Mouse (Mus musculus): ENCODE measurements at regions not wholly inside any gene's neighbourhood (a gene's known extent, or its start where the extent isn't known, plus 50 kb on each side); places are given as distances from the start of the nearest gene placed in this dataset.

- 65% methylated on average over 5 of the region's 5 CpGs for WGBS
- Histone ChIP-seq H3K4me1 (0 out of 2 replicates have a peak, but pooled peaks cover 4% of the 10 kb centered on the region), H3K36me3 (no peaks in the 10 kb centered on the region), H3K9me3 (no peaks in the 10 kb centered on the region), H3K27me3 (peaks cover 5% of the 10 kb centered on the region), H3K27ac (replicated peaks) (no peak overlapping the region), H3K9ac (replicated peaks) (no peak overlapping the region), H3K4me3 (no peak overlapping the region), H3K4me2 (replicated peaks) (no peak overlapping the region)
- no peak for ATAC-seq (ENCODE audit: low FRiP score, low read depth)
Observed at GRCm38 (mm10) chr9:24955641-24956040, 133.6 kb upstream of the Gm10181 start.

- H3K4me1 ChIP-seq = 0 out of 2 replicates have a peak, but pooled peaks cover 4% of the 10 kb centered on the region
- H3K4me2 ChIP-seq (replicated peaks) = no peak overlapping the region
- H3K9me3 ChIP-seq = no peaks in the 10 kb centered on the region
- WGBS = 30% methylated on average over 7 of the region's 7 CpGs
- no peak overlapping the region for H3K27ac ChIP-seq (replicated peaks)
- no peak overlapping the region for H3K4me3 ChIP-seq
- H3K9ac ChIP-seq (replicated peaks) = no peak overlapping the region
- no peak for ATAC-seq (ENCODE audit: low FRiP score, low read depth)
- peaks cover 5% of the 10 kb centered on the region for H3K27me3 ChIP-seq
- no peaks in the 10 kb centered on the region for H3K36me3 ChIP-seq
Observed at GRCm38 (mm10) chr9:24956566-24956965, 132.7 kb upstream of the Gm10181 start.

- no peak overlapping the region for H3K4me3 ChIP-seq
- H3K9ac ChIP-seq (replicated peaks) = no peak overlapping the region
- no peaks in the 10 kb centered on the region for H3K4me1 ChIP-seq
- H3K36me3 ChIP-seq = no peaks in the 10 kb centered on the region
- H3K9me3 ChIP-seq = no peaks in the 10 kb centered on the region
- no peak for ATAC-seq (ENCODE audit: low FRiP score, low read depth)
- H3K27ac ChIP-seq (replicated peaks) = no peak overlapping the region
- H3K4me2 ChIP-seq (replicated peaks) = no peak overlapping the region
- H3K27me3 ChIP-seq = no peaks in the 10 kb centered on the region
- 77% methylated on average over 1 of the region's 1 CpGs for WGBS
Observed at GRCm38 (mm10) chr9:24963290-24963689, 125.9 kb upstream of the Gm10181 start.

- Histone ChIP-seq H3K27me3 (no peaks in the 10 kb centered on the region), H3K4me2 (replicated peaks) (no peak overlapping the region), H3K36me3 (no peaks in the 10 kb centered on the region), H3K9me3 (no peaks in the 10 kb centered on the region), H3K27ac (replicated peaks) (no peak overlapping the region), H3K4me1 (no peaks in the 10 kb centered on the region), H3K9ac (replicated peaks) (no peak overlapping the region), H3K4me3 (no peak overlapping the region)
- no peak for ATAC-seq (ENCODE audit: low FRiP score, low read depth)
- WGBS = 77% methylated on average over 10 of the region's 10 CpGs
Observed at GRCm38 (mm10) chr9:24967571-24967970, 121.7 kb upstream of the Gm10181 start.

GRCm38 (mm10) chr9:24974021-24974741 lies 115.0 kb upstream of the Gm10181 start:
- H3K27ac ChIP-seq (replicated peaks) = no peak overlapping the region
- 6% methylated on average over 19 of the region's 19 CpGs for WGBS
- H3K36me3 ChIP-seq = no peaks in the 10 kb centered on the region

GRCm38 (mm10) chr9:24982796-24983195 lies 106.4 kb upstream of the Gm10181 start:
- H3K27ac ChIP-seq (replicated peaks) = no peak overlapping the region
- H3K4me1 ChIP-seq = no peaks in the 10 kb centered on the region
- no peaks in the 10 kb centered on the region for H3K27me3 ChIP-seq
- no peak overlapping the region for H3K4me3 ChIP-seq
- no peak overlapping the region for H3K9ac ChIP-seq (replicated peaks)
- no peak for ATAC-seq (ENCODE audit: low FRiP score, low read depth)
- WGBS = 73% methylated on average over 3 of the region's 3 CpGs
- no peaks in the 10 kb centered on the region for H3K9me3 ChIP-seq
- H3K4me2 ChIP-seq (replicated peaks) = no peak overlapping the region
- H3K36me3 ChIP-seq = no peaks in the 10 kb centered on the region

More at GRCm38 (mm10) chr9:24974021-24974741, 115.0 kb upstream of the Gm10181 start:
- ATAC-seq (ENCODE audit: low FRiP score, low read depth) = peak; percentile 70
- Histone ChIP-seq H3K9ac (replicated peaks) (0 out of 2 replicates have a peak overlapping the region, but pooled peaks have one; percentile 0), H3K27me3 (no peaks in the 10 kb centered on the region), H3K4me2 (replicated peaks) (peak overlapping the region; percentile 46), H3K4me3 (peak overlapping the region; percentile 18; the same call in 1 of the 2 replicates), H3K9me3 (no peaks in the 10 kb centered on the region), H3K4me1 (peaks cover 14% of the 10 kb centered on the region)

- Histone ChIP-seq H3K9me3 (no peaks in the 10 kb centered on the region), H3K4me3 (no peak overlapping the region), H3K9ac (replicated peaks) (no peak overlapping the region), H3K4me1 (no peaks in the 10 kb centered on the region), H3K27me3 (no peaks in the 10 kb centered on the region), H3K36me3 (no peaks in the 10 kb centered on the region), H3K27ac (replicated peaks) (no peak overlapping the region), H3K4me2 (replicated peaks) (no peak overlapping the region)
- WGBS = 71% methylated on average over 7 of the region's 7 CpGs
- ATAC-seq (ENCODE audit: low FRiP score, low read depth) = no peak
Observed at GRCm38 (mm10) chr9:24994491-24994890, 94.7 kb upstream of the Gm10181 start.

- H3K9ac ChIP-seq (replicated peaks) = no peak overlapping the region
- no peak for ATAC-seq (ENCODE audit: low FRiP score, low read depth)
- no peaks in the 10 kb centered on the region for H3K4me1 ChIP-seq
- H3K36me3 ChIP-seq = no peaks in the 10 kb centered on the region
- H3K9me3 ChIP-seq = no peaks in the 10 kb centered on the region
- 85% methylated on average over 4 of the region's 4 CpGs for WGBS
- no peaks in the 10 kb centered on the region for H3K27me3 ChIP-seq
- H3K4me2 ChIP-seq (replicated peaks) = no peak overlapping the region
- no peak overlapping the region for H3K27ac ChIP-seq (replicated peaks)
- H3K4me3 ChIP-seq = no peak overlapping the region
Observed at GRCm38 (mm10) chr9:25021095-25021691, 68.0 kb upstream of the Gm10181 start.

- 87% methylated on average over 4 of the region's 4 CpGs for WGBS
- Histone ChIP-seq H3K27ac (replicated peaks) (no peak overlapping the region), H3K9ac (replicated peaks) (no peak overlapping the region), H3K27me3 (no peaks in the 10 kb centered on the region), H3K4me2 (replicated peaks) (no peak overlapping the region), H3K9me3 (no peaks in the 10 kb centered on the region), H3K36me3 (no peaks in the 10 kb centered on the region), H3K4me3 (no peak overlapping the region), H3K4me1 (no peaks in the 10 kb centered on the region)
- no peak for ATAC-seq (ENCODE audit: low FRiP score, low read depth)
Observed at GRCm38 (mm10) chr9:25022439-25022838, 66.8 kb upstream of the Gm10181 start.

GRCm38 (mm10) chr9:25024486-25024885 lies 64.7 kb upstream of the Gm10181 start:
- no peak for ATAC-seq (ENCODE audit: low FRiP score, low read depth)
- WGBS = 53% methylated on average over 4 of the region's 4 CpGs
- Histone ChIP-seq H3K36me3 (no peaks in the 10 kb centered on the region), H3K4me1 (no peaks in the 10 kb centered on the region), H3K9me3 (no peaks in the 10 kb centered on the region), H3K4me3 (no peak overlapping the region), H3K9ac (replicated peaks) (no peak overlapping the region), H3K4me2 (replicated peaks) (no peak overlapping the region), H3K27me3 (peaks cover 4% of the 10 kb centered on the region; the same call in 1 of the 2 replicates), H3K27ac (replicated peaks) (no peak overlapping the region)

- WGBS = 8% methylated on average over 8 of the region's 8 CpGs
- peaks cover 4% of the 10 kb centered on the region; the same call in 1 of the 2 replicates for H3K27me3 ChIP-seq
- H3K9me3 ChIP-seq = no peaks in the 10 kb centered on the region
- ATAC-seq (ENCODE audit: low FRiP score, low read depth) = 0 out of 2 replicates have a peak, but pooled peaks have one; percentile 34
- H3K9ac ChIP-seq (replicated peaks) = no peak overlapping the region
- no peak overlapping the region for H3K4me2 ChIP-seq (replicated peaks)
- no peak overlapping the region for H3K4me3 ChIP-seq
- no peaks in the 10 kb centered on the region for H3K4me1 ChIP-seq
- no peaks in the 10 kb centered on the region for H3K36me3 ChIP-seq
- no peak overlapping the region for H3K27ac ChIP-seq (replicated peaks)
Observed at GRCm38 (mm10) chr9:25027581-25027980, 61.6 kb upstream of the Gm10181 start.

- Histone ChIP-seq H3K27ac (replicated peaks) (no peak overlapping the region), H3K4me3 (no peak overlapping the region), H3K27me3 (peaks cover 4% of the 10 kb centered on the region; the same call in 1 of the 2 replicates), H3K9ac (replicated peaks) (no peak overlapping the region), H3K4me1 (no peaks in the 10 kb centered on the region), H3K9me3 (no peaks in the 10 kb centered on the region), H3K4me2 (replicated peaks) (no peak overlapping the region), H3K36me3 (no peaks in the 10 kb centered on the region)
- WGBS = 76% methylated on average over 6 of the region's 6 CpGs
- no peak for ATAC-seq (ENCODE audit: low FRiP score, low read depth)
Observed at GRCm38 (mm10) chr9:25028305-25028704, 60.9 kb upstream of the Gm10181 start.
